Mouse (Mus musculus): ENCODE measurements at regions not wholly inside any gene's neighbourhood (a gene's known extent, or its start where the extent isn't known, plus 50 kb on each side); places are given as distances from the start of the nearest gene placed in this dataset.

DNA sequence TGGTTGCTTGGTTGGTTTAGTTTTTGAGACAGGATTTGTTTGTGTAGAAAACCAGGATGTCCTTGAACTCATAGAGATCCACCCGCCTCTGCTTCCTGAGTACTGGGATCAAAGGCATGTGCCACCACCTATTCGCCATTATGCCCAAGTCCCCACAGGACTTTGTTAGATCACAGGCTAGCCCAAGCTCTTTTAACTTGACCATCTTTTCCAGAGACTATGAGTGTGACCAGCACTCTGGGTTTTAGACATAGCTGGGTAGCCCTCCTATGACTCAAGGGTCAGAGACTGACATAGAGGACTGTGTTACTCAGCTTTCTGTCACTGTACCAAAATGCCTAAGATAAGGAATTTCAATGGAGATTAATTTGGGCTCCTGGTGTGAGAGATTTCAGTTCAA, 295.3 kb upstream of the Kdm8 start:
- no peak for TF ChIP-seq POLR2A (IDR thresholded peaks at IDR 0.05; ENCODE audit: control insufficient read depth, low read depth, low read length)
- no peak for TF ChIP-seq CTCF (IDR thresholded peaks at IDR 0.05; ENCODE audit: control insufficient read depth, insufficient read depth, insufficient replicate concordance, low read depth, low read length)
